Mouse (Mus musculus) hindbrain, embryonic 11.5 days (tissue): ENCODE data around the gene D130043K22Rik. TPM values are rescaled to one million over a fixed set of nuclear protein-coding genes. Genes with fewer than 3 reads are reported as not detected.

Source experiments
- ATAC-seq: fragments of 200-750 bp; cut with Nextera tagmentation; 2 replicates; pipeline ENCODE4 v1.8.0; 2017; ENCODE audit warnings: mild to moderate bottlenecking, moderate TSS enrichment, moderate library complexity; ENCODE audit not compliant: low FRiP score
- DNase-seq: peaks from one replicate; pipeline ENCODE4 v3.0.0-alpha.2; 2015; ENCODE audit warnings: low spot score
- H3K27ac ChIP-seq: fragments of 300-500 bp; sonication (generic); 2 replicates; pipeline ENCODE4 v1.5.1; 2014; ENCODE audit warnings: mild to moderate bottlenecking, low read depth, low read length
- H3K27me3 ChIP-seq: fragments of 300-500 bp; sonication (generic); 2 replicates; pipeline ENCODE4 v1.6.1; 2014; ENCODE audit warnings: mild to moderate bottlenecking, low read length, moderate library complexity, mixed read lengths; ENCODE audit not compliant: control insufficient read depth, insufficient read depth
- H3K36me3 ChIP-seq: fragments of 300-500 bp; sonication (generic); 2 replicates; pipeline ENCODE4 v1.6.1; 2014; ENCODE audit warnings: mild to moderate bottlenecking, low read length, moderate library complexity, mixed read lengths; ENCODE audit not compliant: control insufficient read depth, insufficient read depth
- H3K4me1 ChIP-seq: fragments of 300-500 bp; sonication (generic); replicated peaks from 2 replicates; pipeline ENCODE4 v1.6.1; 2014; ENCODE audit warnings: low read length, mixed read lengths; ENCODE audit not compliant: control insufficient read depth, insufficient read depth
- H3K4me2 ChIP-seq: fragments of 300-500 bp; sonication (generic); replicated peaks from 2 replicates; pipeline ENCODE4 v1.6.1; 2014; ENCODE audit warnings: mild to moderate bottlenecking, low read depth, low read length
- H3K4me3 ChIP-seq: fragments of 300-500 bp; sonication (generic); 2 replicates; pipeline ENCODE4 v1.5.1; 2014; ENCODE audit warnings: low read depth, low read length
- H3K9ac ChIP-seq: fragments of 300-500 bp; sonication (generic); 2 replicates; pipeline ENCODE4 v1.6.1; 2014; ENCODE audit warnings: low read depth, low read length
- H3K9me3 ChIP-seq: fragments of 300-500 bp; sonication (generic); 2 replicates; pipeline ENCODE4 v1.6.1; 2016; ENCODE audit warnings: low read length; ENCODE audit not compliant: control insufficient read depth
- whole genome bisulfite sequencing: fragments of 180-500 bp; shearing (Covaris S2); extraction: QIAGEN DNeasy Blood & Tissue Kit; methylation state at CpG from one replicate; pipeline ENCODE4 v1.1.7; 2014; 5-methylcytosine and 5-hydroxymethylcytosine counted together
- polyA plus RNA-seq: library from polyadenylated mRNA; unstranded; fragments of >200 nt; fragmentation: Nextera tagmentation; extraction: Ambion mirVana; gene quantifications from 2 replicates; pipeline ENCODE4 v1.2.1, GENCODE M21; 2014

D130043K22Rik gene
- polyA plus RNA-seq, 1 experiment from 2014 or later, result 0.94 TPM

- Histone ChIP-seq H3K9ac (0 out of 2 replicates have a peak overlapping the region, but pooled peaks have one; percentile 33), H3K27ac (no peak overlapping the region), H3K27me3 (no peaks in the 10 kb centered on the region), H3K4me1 (0 out of 2 replicates have a peak, but pooled peaks cover 2% of the 10 kb centered on the region), H3K4me3 (peak overlapping the region; percentile 99), H3K4me2 (peak overlapping the region; percentile 79), H3K9me3 (no peaks in the 10 kb centered on the region), H3K36me3 (0 out of 2 replicates have a peak, but pooled peaks cover 4% of the 10 kb centered on the region)
- DNase-seq (no peak), ATAC-seq (no peak)
- 39% methylated on average over 2 of the region's 2 CpGs for WGBS
These were observed 41.7 kb upstream of the D130043K22Rik start for GRCm38 (mm10) chr13:24803196-24803595.

DNA sequence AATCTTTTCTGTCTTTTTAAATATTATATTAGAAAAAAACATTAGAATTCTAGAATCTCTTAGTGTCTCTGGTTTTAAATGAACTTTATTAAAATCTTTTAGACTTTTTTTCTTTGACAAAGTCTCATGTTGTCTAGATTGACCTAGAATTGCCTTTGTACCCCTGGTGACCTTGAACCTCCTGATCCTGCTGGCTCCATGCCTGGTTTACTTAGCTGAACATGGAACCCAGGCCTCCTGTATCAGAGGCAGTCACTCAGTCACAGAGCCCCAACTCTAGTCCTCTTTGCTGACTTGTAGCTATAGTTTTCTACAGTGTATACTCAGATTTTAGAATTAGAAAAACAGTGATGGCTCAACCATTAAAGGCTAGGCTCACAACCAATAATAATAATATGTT is 38.9 kb upstream of the D130043K22Rik start:
- 0 out of 2 replicates have a peak, but pooled peaks cover 2% of the 10 kb centered on the region for H3K4me1 ChIP-seq
- H3K27me3 ChIP-seq, result no peaks in the 10 kb centered on the region
- H3K4me3 ChIP-seq, result no peak overlapping the region
- no peaks in the 10 kb centered on the region for H3K9me3 ChIP-seq
- DNase-seq, result no peak
- H3K36me3 ChIP-seq, result peaks cover 12% of the 10 kb centered on the region; the same call in 1 of the 2 replicates
- no peak overlapping the region for H3K9ac ChIP-seq
- H3K27ac ChIP-seq, result no peak overlapping the region
- no peak overlapping the region for H3K4me2 ChIP-seq
- ATAC-seq, result no peak

GRCm38 (mm10) chr13:24812521-24812920 is 32.4 kb upstream of the D130043K22Rik start:
- no peak overlapping the region for H3K27ac ChIP-seq
- 93% methylated on average over 2 of the region's 2 CpGs for WGBS
- DNase-seq (no peak), ATAC-seq (no peak)
- H3K9me3 ChIP-seq, result no peaks in the 10 kb centered on the region
- H3K4me2 ChIP-seq, result no peak overlapping the region
- H3K27me3 ChIP-seq, result no peaks in the 10 kb centered on the region
- no peak overlapping the region for H3K9ac ChIP-seq
- no peaks in the 10 kb centered on the region for H3K4me1 ChIP-seq
- H3K36me3 ChIP-seq, result peaks cover 15% of the 10 kb centered on the region; the same call in 1 of the 2 replicates
- H3K4me3 ChIP-seq, result no peak overlapping the region

DNA sequence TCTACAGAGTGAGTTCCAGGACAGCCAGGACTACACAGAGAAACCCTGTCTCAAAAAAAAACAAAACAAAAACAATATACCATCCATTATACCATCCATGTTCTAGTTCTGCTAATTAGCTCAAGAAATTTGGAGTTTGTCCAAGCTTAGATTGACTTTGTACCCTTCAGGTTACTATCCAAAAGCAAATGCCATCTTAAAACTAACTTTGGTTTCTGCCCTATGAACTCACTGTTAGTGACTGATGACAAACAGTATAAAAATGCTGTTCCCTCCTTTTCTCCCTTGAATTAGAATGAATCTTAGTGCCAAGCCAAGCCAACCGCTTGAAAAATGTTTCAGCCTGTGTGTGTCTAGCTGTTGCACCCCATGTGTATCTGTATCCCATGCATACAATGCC is 30.3 kb upstream of the D130043K22Rik start:
- 84% methylated on average over 1 of the region's 1 CpGs for WGBS
- peaks cover 13% of the 10 kb centered on the region; the same call in 1 of the 2 replicates for H3K36me3 ChIP-seq

DNA sequence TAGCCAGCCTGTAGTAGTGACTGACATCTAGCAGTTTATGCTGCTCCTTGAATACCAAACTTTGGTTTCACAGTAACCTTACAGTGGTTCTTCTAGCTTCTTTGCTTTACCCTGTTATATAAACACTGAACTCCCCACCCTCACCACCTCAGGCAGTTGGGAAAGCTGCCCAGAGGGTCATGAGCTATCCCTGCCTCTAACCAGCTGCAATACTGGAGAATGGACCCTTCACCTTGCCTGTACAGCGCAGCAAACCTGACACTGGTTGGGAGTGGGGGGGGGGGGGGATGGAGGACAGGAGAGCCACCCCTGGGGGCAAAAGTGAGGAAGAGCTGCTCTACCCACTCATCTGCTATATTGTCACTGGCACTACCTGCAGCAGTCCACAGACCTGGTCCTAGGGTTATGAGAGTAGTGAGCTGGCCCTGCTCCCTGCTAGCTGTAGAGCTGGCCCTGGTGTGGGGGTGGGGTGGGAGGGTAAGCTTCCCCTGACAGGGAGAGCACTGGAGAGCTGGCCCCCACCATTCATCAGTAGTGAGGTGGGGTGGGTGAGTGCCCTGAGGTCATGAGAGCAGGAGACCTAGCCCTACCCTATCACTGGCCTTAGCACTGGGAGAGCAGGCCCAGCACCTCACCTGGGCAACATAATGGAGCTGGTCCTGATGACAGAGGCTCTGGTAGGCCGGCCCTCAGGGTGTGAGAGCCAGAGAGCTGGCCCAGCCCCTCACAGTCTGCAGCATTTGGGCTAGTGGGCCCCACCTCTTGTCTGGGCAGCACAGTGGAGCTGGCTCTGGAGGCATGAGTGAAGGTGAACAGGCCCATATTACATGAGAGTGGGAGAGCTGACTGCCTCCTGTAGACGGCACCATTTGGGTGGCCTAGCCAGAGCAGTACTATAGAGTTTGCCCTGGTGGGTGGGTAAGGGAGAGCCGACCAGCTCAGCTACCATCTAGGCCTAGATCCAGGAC is 28.5 kb upstream of the D130043K22Rik start:
- no peak overlapping the region for H3K27ac ChIP-seq
- H3K9me3 ChIP-seq, result no peaks in the 10 kb centered on the region
- no peaks in the 10 kb centered on the region for H3K27me3 ChIP-seq
- ATAC-seq (peak; percentile 74), DNase-seq (peak; percentile 12)
- H3K9ac ChIP-seq, result no peak overlapping the region
- peaks cover 4% of the 10 kb centered on the region; the same call in 1 of the 2 replicates for H3K36me3 ChIP-seq
- no peaks in the 10 kb centered on the region for H3K4me1 ChIP-seq
- 64% methylated on average over 4 of the region's 4 CpGs for WGBS
- H3K4me3 ChIP-seq, result no peak overlapping the region
- no peak overlapping the region for H3K4me2 ChIP-seq

More for the DNA sequence above, 30.3 kb upstream of the D130043K22Rik start:
- ATAC-seq (no peak), DNase-seq (no peak)
- no peak overlapping the region for H3K27ac ChIP-seq
- H3K9me3 ChIP-seq, result no peaks in the 10 kb centered on the region
- H3K9ac ChIP-seq, result no peak overlapping the region
- no peaks in the 10 kb centered on the region for H3K27me3 ChIP-seq
- no peak overlapping the region for H3K4me3 ChIP-seq
- no peaks in the 10 kb centered on the region for H3K4me1 ChIP-seq
- no peak overlapping the region for H3K4me2 ChIP-seq

DNA sequence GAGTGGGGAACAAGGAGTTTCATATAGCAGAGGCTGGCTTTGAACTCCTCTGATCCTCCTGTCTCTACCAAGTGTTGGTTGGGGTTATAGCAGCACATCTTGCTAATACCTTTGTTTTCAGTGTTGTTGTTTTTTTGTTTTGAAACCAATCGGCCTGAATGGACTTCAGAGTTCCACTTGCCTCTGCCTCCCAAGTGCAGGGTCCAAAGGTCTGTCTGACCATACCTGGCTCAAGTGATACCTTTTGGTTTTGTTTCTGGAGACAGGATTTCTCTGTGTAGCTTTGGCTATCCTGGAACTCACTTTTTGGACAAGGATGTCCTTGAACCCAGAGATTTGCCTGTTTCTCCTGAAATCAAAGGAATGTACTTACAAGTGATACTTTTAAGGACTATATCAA is 25.0 kb upstream of the D130043K22Rik start:
- Histone ChIP-seq H3K27me3 (no peaks in the 10 kb centered on the region), H3K9ac (no peak overlapping the region), H3K4me2 (no peak overlapping the region), H3K4me3 (no peak overlapping the region), H3K27ac (no peak overlapping the region), H3K9me3 (no peaks in the 10 kb centered on the region), H3K4me1 (no peaks in the 10 kb centered on the region), H3K36me3 (no peaks in the 10 kb centered on the region)
- DNase-seq, result no peak
- WGBS, result 83% methylated on average over 1 of the region's 1 CpGs
- ATAC-seq, result no peak

DNA sequence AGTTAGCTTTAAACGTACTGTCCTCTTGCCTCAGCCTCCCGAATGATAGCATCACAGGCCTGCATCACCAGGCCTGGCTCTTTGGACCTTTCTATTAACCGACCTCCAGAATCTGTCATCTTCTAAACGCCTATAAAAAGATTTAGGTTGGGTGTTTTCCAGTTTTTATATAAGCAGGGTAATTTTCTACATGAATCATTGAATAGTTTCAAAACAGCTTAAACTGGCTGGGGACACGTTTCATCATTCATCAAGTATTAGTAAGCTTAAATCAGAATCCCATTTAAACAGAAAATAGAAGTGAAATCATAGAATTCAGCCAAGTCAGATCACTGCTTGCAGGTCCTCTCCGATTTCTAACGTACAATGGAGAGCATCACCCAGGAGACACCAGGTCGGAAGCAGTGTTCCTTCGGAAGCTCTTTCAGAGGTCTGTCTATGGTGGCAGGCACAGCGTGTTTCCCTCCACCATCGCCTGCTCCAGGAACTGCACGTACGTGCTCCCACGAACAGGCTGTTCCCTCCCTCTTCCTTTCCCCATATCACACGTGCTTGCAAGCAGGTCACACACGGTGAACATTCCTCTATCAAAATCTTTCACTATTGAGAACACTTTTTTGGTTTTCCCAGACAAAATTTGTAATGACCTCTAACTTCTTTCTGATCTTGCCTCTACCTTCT is 22.1 kb upstream of the D130043K22Rik start:
- Histone ChIP-seq H3K4me3 (no peak overlapping the region), H3K4me2 (no peak overlapping the region), H3K9ac (no peak overlapping the region), H3K9me3 (no peaks in the 10 kb centered on the region), H3K27me3 (no peaks in the 10 kb centered on the region), H3K36me3 (no peaks in the 10 kb centered on the region), H3K27ac (no peak overlapping the region), H3K4me1 (no peaks in the 10 kb centered on the region)
- 86% methylated on average over 16 of the region's 16 CpGs for WGBS
- no peak for DNase-seq
- no peak for ATAC-seq

DNA sequence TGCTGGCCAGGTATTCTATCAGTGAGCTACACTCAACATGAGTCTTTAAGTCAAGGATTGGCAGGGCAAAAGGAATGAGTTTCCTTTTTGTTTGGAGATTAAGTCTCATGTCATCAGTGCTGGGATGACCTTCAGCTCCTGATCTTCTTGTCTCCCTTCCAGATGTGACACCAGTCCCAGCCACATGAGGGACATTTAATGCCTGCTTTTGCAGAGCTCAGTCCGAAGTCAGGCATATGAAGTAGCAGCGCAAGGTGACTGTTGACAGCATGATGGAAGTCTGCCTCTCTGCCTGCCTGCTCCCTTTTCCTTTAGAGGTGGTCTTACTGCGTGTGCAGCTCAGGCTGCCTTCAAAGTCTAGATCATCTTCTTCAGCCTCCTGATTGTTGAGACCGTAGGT is 20.3 kb upstream of the D130043K22Rik start:
- no peak overlapping the region for H3K4me3 ChIP-seq
- H3K36me3 ChIP-seq, result no peaks in the 10 kb centered on the region
- DNase-seq (no peak), ATAC-seq (no peak)
- H3K4me1 ChIP-seq, result no peaks in the 10 kb centered on the region
- H3K9me3 ChIP-seq, result no peaks in the 10 kb centered on the region
- no peaks in the 10 kb centered on the region for H3K27me3 ChIP-seq
- 88% methylated on average over 4 of the region's 4 CpGs for WGBS
- H3K9ac ChIP-seq, result no peak overlapping the region
- no peak overlapping the region for H3K4me2 ChIP-seq
- no peak overlapping the region for H3K27ac ChIP-seq
